Mouse (Mus musculus) stomach, embryonic 14.5 days (tissue): ENCODE results near the gene Kcng3. TPM values are rescaled to one million over a fixed set of nuclear protein-coding genes. Genes with fewer than 3 reads are reported as not detected.

Experiments used
- ATAC-seq: fragments of 200-750 bp; cut with Nextera tagmentation; 2 replicates; pipeline ENCODE4 v1.8.0; 2017; ENCODE audit warnings: low read depth, moderate TSS enrichment; ENCODE audit not compliant: insufficient number of reproducible peaks, insufficient read depth, low FRiP score
- H3K27ac ChIP-seq: fragments of 300-500 bp; sonication (generic); 2 replicates; pipeline ENCODE4 v1.5.1; 2014; ENCODE audit warnings: mild to moderate bottlenecking, low read length, moderate library complexity, mixed read lengths
- H3K27me3 ChIP-seq: fragments of 300-500 bp; sonication (generic); 2 replicates; pipeline ENCODE4 v1.6.1; 2014; ENCODE audit warnings: low read length, control low read depth, mixed read lengths; ENCODE audit not compliant: control insufficient read depth, insufficient read depth
- H3K36me3 ChIP-seq: fragments of 300-500 bp; sonication (generic); 2 replicates; pipeline ENCODE4 v1.6.1; 2014; ENCODE audit warnings: mild to moderate bottlenecking, control low read depth, low read length, moderate library complexity, mixed read lengths; ENCODE audit not compliant: control insufficient read depth, insufficient read depth
- H3K4me1 ChIP-seq: fragments of 300-500 bp; sonication (generic); 2 replicates; pipeline ENCODE4 v1.6.1; 2014; ENCODE audit warnings: low read length, control low read depth, mixed read lengths; ENCODE audit not compliant: control insufficient read depth, insufficient read depth
- H3K4me2 ChIP-seq: fragments of 300-500 bp; sonication (generic); replicated peaks from 2 replicates; pipeline ENCODE4 v1.6.1; 2014; ENCODE audit warnings: low read depth, low read length, control low read depth
- H3K4me3 ChIP-seq: fragments of 300-500 bp; sonication (generic); 2 replicates; pipeline ENCODE4 v1.5.1; 2014; ENCODE audit warnings: low read depth, low read length, control low read depth
- H3K9ac ChIP-seq: fragments of 300-500 bp; sonication (generic); replicated peaks from 2 replicates; pipeline ENCODE4 v1.6.1; 2014; ENCODE audit warnings: low read depth, mild to moderate bottlenecking, control low read depth, low read length, moderate library complexity, mixed read lengths
- H3K9me3 ChIP-seq: fragments of 300-500 bp; sonication (generic); 2 replicates; pipeline ENCODE4 v1.6.1; 2016; ENCODE audit warnings: low read depth, low read length, control low read depth; ENCODE audit not compliant: control insufficient read depth
- WGBS: fragments of 180-500 bp; shearing (Covaris S2); extraction: QIAGEN DNeasy Blood & Tissue Kit; methylation state at CpG from one replicate; pipeline ENCODE4 v1.1.7; 2014; 5-methylcytosine and 5-hydroxymethylcytosine counted together
- polyA plus RNA-seq: library from polyadenylated mRNA; unstranded; fragments of >200 nt; fragmentation: Nextera tagmentation; extraction: Ambion mirVana; gene quantifications from 2 replicates; pipeline ENCODE4 v1.2.1, GENCODE M21; 2014

The Kcng3 gene
- polyA plus RNA-seq, 1 experiment from 2014 or later = not detected

- Histone ChIP-seq H3K4me3 (no peak overlapping the region), H3K9me3 (no peaks in the 10 kb centered on the region), H3K27ac (no peak overlapping the region), H3K27me3 (no peaks in the 10 kb centered on the region), H3K4me1 (no peaks in the 10 kb centered on the region), H3K36me3 (no peaks in the 10 kb centered on the region), H3K4me2 (no peak overlapping the region), H3K9ac (no peak overlapping the region)
- ATAC-seq = no peak
- WGBS = 69% methylated on average over 9 of the region's 9 CpGs
Measured at GRCm38 (mm10) chr17:83538141-83538540, 93.6 kb downstream of the Kcng3 start.

Other genes starting within 250 kb of the Kcng3 start
- 187 and 189 TPM in 2 replicates for gene Cox7a2l, start 114.6 kb downstream of the Kcng3 start, polyA plus RNA-seq
- gene Mta3, start 74.3 kb upstream of the Kcng3 start, polyA plus RNA-seq = 36.1 and 38.1 TPM in 2 replicates
- gene Haao, start 216.1 kb upstream of the Kcng3 start, polyA plus RNA-seq = 0.27 and 1.1 TPM in 2 replicates